Mouse (Mus musculus) kidney, postnatal 0 days (tissue): ENCODE results near the gene Keap1. TPM values are rescaled to one million over a fixed set of nuclear protein-coding genes. Genes with fewer than 3 reads are reported as not detected.
A peak's percentile ranks its signal among the peaks of the same experiment; 100 is the strongest.

Experiments used
- ATAC-seq: fragments of 200-750 bp; cut with Nextera tagmentation; replicated peaks from 2 replicates; pipeline ENCODE4 v1.8.0; 2017; ENCODE audit warnings: low read depth, moderate number of reproducible peaks, moderate TSS enrichment, moderate library complexity; ENCODE audit not compliant: low FRiP score
- DNase-seq: peaks from one replicate; pipeline ENCODE4 v3.0.0-alpha.2; 2016; ENCODE audit warnings: low spot score
- H3K27ac ChIP-seq: fragments of 300-500 bp; sonication (generic); 2 replicates; pipeline ENCODE4 v1.5.1; 2014; ENCODE audit warnings: mild to moderate bottlenecking
- H3K27me3 ChIP-seq: fragments of 300-500 bp; sonication (generic); 2 replicates; pipeline ENCODE4 v1.6.1; 2014; ENCODE audit warnings: low read length, mixed read lengths; ENCODE audit not compliant: insufficient read depth
- H3K36me3 ChIP-seq: fragments of 300-500 bp; sonication (generic); 2 replicates; pipeline ENCODE4 v1.6.1; 2014; ENCODE audit warnings: low read length, mixed read lengths; ENCODE audit not compliant: insufficient read depth
- H3K4me1 ChIP-seq: fragments of 300-500 bp; sonication (generic); replicated peaks from 2 replicates; pipeline ENCODE4 v1.6.1; 2014; ENCODE audit warnings: antibody characterized with exemption, low read length, mixed read lengths; ENCODE audit not compliant: insufficient read depth
- H3K4me2 ChIP-seq: fragments of 300-500 bp; sonication (generic); 2 replicates; pipeline ENCODE4 v1.6.1; 2014; ENCODE audit warnings: mild to moderate bottlenecking, low read length, moderate library complexity, mixed read lengths
- H3K4me3 ChIP-seq: fragments of 300-500 bp; sonication (generic); replicated peaks from 2 replicates; pipeline ENCODE4 v1.5.1; 2014; ENCODE audit warnings: low read depth, low read length
- H3K9ac ChIP-seq: fragments of 300-500 bp; sonication (generic); 2 replicates; pipeline ENCODE4 v1.6.1; 2014; ENCODE audit warnings: low read depth, low read length
- H3K9me3 ChIP-seq: fragments of 300-500 bp; sonication (generic); replicated peaks from 2 replicates; pipeline ENCODE4 v1.6.1; 2016; ENCODE audit warnings: low read length, inconsistent platforms, mixed read lengths
- CTCF ChIP-seq: IDR thresholded peaks from 2 replicates; pipeline ENCODE4 v1.5.1; 2016; ENCODE audit warnings: antibody characterized with exemption, low read depth, mild to moderate bottlenecking, moderate library complexity
- WGBS: fragments of 180-500 bp; shearing (Covaris S2); extraction: QIAGEN DNeasy Blood & Tissue Kit; methylation state at CpG from one replicate; pipeline ENCODE4 v1.1.7; 2014; 5-methylcytosine and 5-hydroxymethylcytosine counted together
- polyA plus RNA-seq: library from polyadenylated mRNA; unstranded; fragments of >200 nt; fragmentation: Nextera tagmentation; extraction: Ambion mirVana; gene quantifications from 2 replicates; pipeline ENCODE4 v1.2.1, GENCODE M21; 2015

The Keap1 gene
- polyA plus RNA-seq, 1 experiment from 2014 or later: 49.3 TPM

- peaks cover 7% of the 10 kb centered on the region; the same call in 1 of the 2 replicates for H3K4me1 ChIP-seq
- H3K4me2 ChIP-seq: no peak overlapping the region
- H3K27me3 ChIP-seq: no peaks in the 10 kb centered on the region
- H3K4me3 ChIP-seq: no peak overlapping the region
- peak; percentile 38; the same call in 1 of the 2 replicates for TF ChIP-seq CTCF
- no peak overlapping the region for H3K9ac ChIP-seq
- no peak overlapping the region for H3K27ac ChIP-seq
- DNase-seq (no peak), ATAC-seq (no peak)
- peaks cover 33% of the 10 kb centered on the region for H3K36me3 ChIP-seq
- 90% methylated on average over 5 of the region's 5 CpGs for WGBS
- no peaks in the 10 kb centered on the region for H3K9me3 ChIP-seq
Observed at GRCm38 (mm10) chr9:21283591-21283990, 44.4 kb upstream of the Keap1 start.

- ATAC-seq (no peak), DNase-seq (no peak)
- no peak for TF ChIP-seq CTCF
- H3K9me3 ChIP-seq: no peaks in the 10 kb centered on the region
- no peaks in the 10 kb centered on the region for H3K4me1 ChIP-seq
- peaks cover 82% of the 10 kb centered on the region for H3K36me3 ChIP-seq
- 92% methylated on average over 5 of the region's 5 CpGs for WGBS
- H3K4me3 ChIP-seq: no peak overlapping the region
- no peak overlapping the region for H3K9ac ChIP-seq
- H3K27ac ChIP-seq: no peak overlapping the region
- H3K27me3 ChIP-seq: no peaks in the 10 kb centered on the region
- H3K4me2 ChIP-seq: no peak overlapping the region
Observed at GRCm38 (mm10) chr9:21277776-21278175, 38.6 kb upstream of the Keap1 start.

- DNase-seq: no peak
- 90% methylated on average over 8 of the region's 8 CpGs for WGBS
Observed at GRCm38 (mm10) chr9:21276307-21276706, 37.1 kb upstream of the Keap1 start.

GRCm38 (mm10) chr9:21275727-21276126 lies 36.6 kb upstream of the Keap1 start:
- Histone ChIP-seq H3K9me3 (no peaks in the 10 kb centered on the region), H3K4me2 (no peak overlapping the region), H3K4me1 (no peaks in the 10 kb centered on the region), H3K4me3 (no peak overlapping the region), H3K27me3 (no peaks in the 10 kb centered on the region), H3K9ac (no peak overlapping the region), H3K27ac (no peak overlapping the region), H3K36me3 (peaks cover 88% of the 10 kb centered on the region)
- no peak for TF ChIP-seq CTCF
- DNase-seq: no peak
- 86% methylated on average over 12 of the region's 12 CpGs for WGBS
- no peak for ATAC-seq

More at GRCm38 (mm10) chr9:21276307-21276706, 37.1 kb upstream of the Keap1 start:
- H3K4me1 ChIP-seq: no peaks in the 10 kb centered on the region
- H3K4me2 ChIP-seq: no peak overlapping the region
- H3K4me3 ChIP-seq: no peak overlapping the region
- no peak for TF ChIP-seq CTCF
- peaks cover 87% of the 10 kb centered on the region for H3K36me3 ChIP-seq
- H3K9me3 ChIP-seq: no peaks in the 10 kb centered on the region
- no peaks in the 10 kb centered on the region for H3K27me3 ChIP-seq
- H3K9ac ChIP-seq: no peak overlapping the region
- ATAC-seq: no peak
- no peak overlapping the region for H3K27ac ChIP-seq

- H3K4me3 ChIP-seq: no peak overlapping the region
- WGBS: 80% methylated on average over 7 of the region's 7 CpGs
- ATAC-seq (no peak), DNase-seq (no peak)
- peaks cover 89% of the 10 kb centered on the region for H3K36me3 ChIP-seq
- no peak for TF ChIP-seq CTCF
- no peaks in the 10 kb centered on the region for H3K9me3 ChIP-seq
- H3K4me2 ChIP-seq: no peak overlapping the region
- no peaks in the 10 kb centered on the region for H3K4me1 ChIP-seq
- H3K27me3 ChIP-seq: no peaks in the 10 kb centered on the region
- H3K27ac ChIP-seq: no peak overlapping the region
- H3K9ac ChIP-seq: no peak overlapping the region
Observed at GRCm38 (mm10) chr9:21275013-21275710, 36.0 kb upstream of the Keap1 start.

- whole genome bisulfite sequencing: 89% methylated on average over 3 of the region's 3 CpGs
- H3K4me3 ChIP-seq: no peak overlapping the region
Observed at GRCm38 (mm10) chr9:21274336-21274735, 35.2 kb upstream of the Keap1 start.

More at GRCm38 (mm10) chr9:21274336-21274735, 35.2 kb upstream of the Keap1 start:
- DNase-seq (no peak), ATAC-seq (no peak)
- Histone ChIP-seq H3K4me2 (no peak overlapping the region), H3K4me1 (no peaks in the 10 kb centered on the region), H3K36me3 (peaks cover 81% of the 10 kb centered on the region), H3K9ac (no peak overlapping the region), H3K27ac (no peak overlapping the region), H3K9me3 (no peaks in the 10 kb centered on the region), H3K27me3 (no peaks in the 10 kb centered on the region)
- TF ChIP-seq CTCF: no peak
